ENCODE assay signal across 7 mouse cellular contexts in genomic region chr13:44912851-44913250, GRCm38 (mm10).
DNase-seq lines count a peak whose midpoint lies in the region; ATAC-seq and TF ChIP-seq lines count a peak whose summit lies in the region.

No protein-coding gene starts in this region.

- H3K9ac ChIP-seq in midbrain, embryonic 14.5 days (replicated peaks; ENCODE audit: low read length), result no peak overlapping the region
- H3K9ac ChIP-seq in midbrain, embryonic 11.5 days (ENCODE audit: low read length), result no peak overlapping the region
- H3K9ac ChIP-seq in limb, embryonic 13.5 days, result no peak overlapping the region

- no peak for ATAC-seq in midbrain, embryonic 14.5 days (ENCODE audit: low FRiP score, low TSS enrichment)
- no peak for ATAC-seq in midbrain, embryonic 11.5 days (ENCODE audit: low FRiP score)
- ATAC-seq in limb, embryonic 13.5 days (ENCODE audit: low FRiP score, low read depth), result peak; percentile 14; the same call in 1 of the 2 replicates
- ATAC-seq in CD4-positive, CD25-positive, alpha-beta regulatory T cell, adult 4 months, result no peak

- peak; percentile 32 for DNase-seq in midbrain, embryonic 14.5 days
- no peak for DNase-seq in midbrain, embryonic 11.5 days (ENCODE audit: low spot score, missing footprints)
- peak; percentile 74 to 78 for DNase-seq in cerebellum, adult 2 months
- peak; percentile 78 for DNase-seq in gastrocnemius, postnatal 25 days
- no peak for DNase-seq in spleen, postnatal 14 days (ENCODE audit: low spot score in 2 of 2)

- no peak for TF ChIP-seq POLR2A in cerebellum, adult 2 months (IDR thresholded peaks at IDR 0.05; ENCODE audit: borderline replicate concordance, insufficient read depth, low read length)

- H3K9me3 ChIP-seq in midbrain, embryonic 14.5 days (ENCODE audit: control insufficient read depth, low read length), result no peaks in the 10 kb centered on the region
- no peaks in the 10 kb centered on the region for H3K9me3 ChIP-seq in midbrain, embryonic 11.5 days (ENCODE audit: control insufficient read depth, low read length)
- no peaks in the 10 kb centered on the region for H3K9me3 ChIP-seq in limb, embryonic 13.5 days

- no peak overlapping the region for H3K4me2 ChIP-seq in midbrain, embryonic 14.5 days (ENCODE audit: low read length)
- no peak overlapping the region for H3K4me2 ChIP-seq in midbrain, embryonic 11.5 days
- no peak overlapping the region for H3K4me2 ChIP-seq in limb, embryonic 13.5 days (replicated peaks)

- 93% methylated on average over 2 of the region's 2 CpGs for WGBS in midbrain, embryonic 14.5 days
- 96% methylated on average over 2 of the region's 2 CpGs for WGBS in midbrain, embryonic 11.5 days
- 15% methylated on average over 2 of the region's 2 CpGs for WGBS in cerebellum, adult 2 months
- 76% methylated on average over 2 of the region's 2 CpGs for WGBS in limb, embryonic 13.5 days

- H3K27me3 ChIP-seq in midbrain, embryonic 14.5 days (ENCODE audit: control insufficient read depth, insufficient read depth, low read length), result no peaks in the 10 kb centered on the region
- no peaks in the 10 kb centered on the region for H3K27me3 ChIP-seq in midbrain, embryonic 11.5 days (ENCODE audit: control insufficient read depth, insufficient read depth, low read length)
- no peaks in the 10 kb centered on the region for H3K27me3 ChIP-seq in cerebellum, adult 2 months (ENCODE audit: control insufficient read depth, insufficient read depth, low read length)
- H3K27me3 ChIP-seq in limb, embryonic 13.5 days, result no peaks in the 10 kb centered on the region

- H3K27ac ChIP-seq in midbrain, embryonic 14.5 days (replicated peaks; ENCODE audit: low read depth, low read length), result 0 out of 2 replicates have a peak overlapping the region, but pooled peaks have one; percentile 8
- no peak overlapping the region for H3K27ac ChIP-seq in midbrain, embryonic 11.5 days (ENCODE audit: low read depth, low read length)
- H3K27ac ChIP-seq in cerebellum, adult 2 months (ENCODE audit: insufficient read depth, low read length), result no peak overlapping the region
- H3K27ac ChIP-seq in limb, embryonic 13.5 days, result peak overlapping the region; percentile 48; the same call in 1 of the 2 replicates

- H3K4me1 ChIP-seq in midbrain, embryonic 14.5 days (ENCODE audit: control insufficient read depth, insufficient read depth, low read length), result no peaks in the 10 kb centered on the region
- H3K4me1 ChIP-seq in midbrain, embryonic 11.5 days (ENCODE audit: control insufficient read depth, insufficient read depth, low read length), result no peaks in the 10 kb centered on the region
- H3K4me1 ChIP-seq in cerebellum, adult 2 months (ENCODE audit: control insufficient read depth, insufficient read depth, low read length), result peaks cover 30% of the 10 kb centered on the region
- H3K4me1 ChIP-seq in limb, embryonic 13.5 days, result peaks cover 26% of the 10 kb centered on the region

- TF ChIP-seq CTCF in cerebellum, adult 2 months (IDR thresholded peaks at IDR 0.05; ENCODE audit: borderline replicate concordance, insufficient read depth, low read depth, low read length), result no peak

- peaks cover 94% of the 10 kb centered on the region for H3K36me3 ChIP-seq in midbrain, embryonic 14.5 days (ENCODE audit: control insufficient read depth, insufficient read depth, low read length)
- H3K36me3 ChIP-seq in midbrain, embryonic 11.5 days (ENCODE audit: control insufficient read depth, insufficient read depth, low read length), result peaks cover 24% of the 10 kb centered on the region
- peaks cover 98% of the 10 kb centered on the region for H3K36me3 ChIP-seq in limb, embryonic 13.5 days

- no peak overlapping the region for H3K4me3 ChIP-seq in midbrain, embryonic 14.5 days (replicated peaks; ENCODE audit: low read depth, low read length)
- H3K4me3 ChIP-seq in midbrain, embryonic 11.5 days (ENCODE audit: low read depth, low read length), result no peak overlapping the region
- H3K4me3 ChIP-seq in cerebellum, adult 2 months (replicated peaks; ENCODE audit: insufficient read depth, low read depth, low read length), result no peak overlapping the region
- H3K4me3 ChIP-seq in limb, embryonic 13.5 days, result no peak overlapping the region

Comparison
In these comparisons a context has a peak if more than half of its experiments do, and no peak if none do; other contexts are left out.
1. DNase-seq: peak in midbrain, embryonic 14.5 days (single experiment), cerebellum, adult 2 months (2 of 2) and gastrocnemius, postnatal 25 days (single experiment); none in midbrain, embryonic 11.5 days (single experiment) and spleen, postnatal 14 days (0 of 2).
2. H3K27ac ChIP-seq: peak in midbrain, embryonic 14.5 days (single experiment) and limb, embryonic 13.5 days (single experiment); none in midbrain, embryonic 11.5 days (single experiment) and cerebellum, adult 2 months (single experiment).